Mouse (Mus musculus) lung, postnatal 14 days (tissue): ENCODE data around the gene St6galnac5.

Experiments
- DNase-seq: peaks from one replicate; pipeline ENCODE4 v3.0.0; 2021

The St6galnac5 gene

GRCm38 (mm10) chr3:152912216-152913101, 69.6 kb downstream of the St6galnac5 start:
- no peak for DNase-seq

- DNase-seq = no peak
These were observed 70.5 kb downstream of the St6galnac5 start for GRCm38 (mm10) chr3:152911578-152911977.

GRCm38 (mm10) chr3:152907683-152908082, 74.4 kb downstream of the St6galnac5 start:
- no peak for DNase-seq

- no peak for DNase-seq
These were observed 75.0 kb downstream of the St6galnac5 start for GRCm38 (mm10) chr3:152907087-152907486.

- DNase-seq = no peak
These were observed 76.2 kb downstream of the St6galnac5 start for GRCm38 (mm10) chr3:152905800-152906199.

GRCm38 (mm10) chr3:152905026-152905425, 77.0 kb downstream of the St6galnac5 start:
- DNase-seq = no peak

GRCm38 (mm10) chr3:152898906-152899305, 83.1 kb downstream of the St6galnac5 start:
- no peak for DNase-seq

GRCm38 (mm10) chr3:152897196-152897595, 84.8 kb downstream of the St6galnac5 start:
- DNase-seq = no peak

GRCm38 (mm10) chr3:152896111-152896510, 85.9 kb downstream of the St6galnac5 start:
- no peak for DNase-seq

- no peak for DNase-seq
These were observed 87.1 kb downstream of the St6galnac5 start for GRCm38 (mm10) chr3:152894935-152895334.

- no peak for DNase-seq
These were observed 93.9 kb downstream of the St6galnac5 start for GRCm38 (mm10) chr3:152888116-152888515.

- no peak for DNase-seq
These were observed 95.3 kb downstream of the St6galnac5 start for GRCm38 (mm10) chr3:152886749-152887148.

GRCm38 (mm10) chr3:152883556-152883955, 98.5 kb downstream of the St6galnac5 start:
- no peak for DNase-seq

GRCm38 (mm10) chr3:152881706-152882105, 100.3 kb downstream of the St6galnac5 start:
- DNase-seq = no peak

GRCm38 (mm10) chr3:152880121-152880835, 101.8 kb downstream of the St6galnac5 start:
- no peak for DNase-seq

- no peak for DNase-seq
These were observed 106.2 kb downstream of the St6galnac5 start for GRCm38 (mm10) chr3:152875723-152876290.

GRCm38 (mm10) chr3:152874431-152875355, 107.4 kb downstream of the St6galnac5 start:
- DNase-seq = no peak

GRCm38 (mm10) chr3:152872596-152872995, 109.5 kb downstream of the St6galnac5 start:
- no peak for DNase-seq

- no peak for DNase-seq
These were observed 110.0 kb downstream of the St6galnac5 start for GRCm38 (mm10) chr3:152872054-152872453.

GRCm38 (mm10) chr3:152867654-152868525, 114.2 kb downstream of the St6galnac5 start:
- DNase-seq = no peak
